Mouse (Mus musculus) embryonic facial prominence, embryonic 14.5 days (tissue): Measurements from ENCODE around the gene Gm42372. TPM values are rescaled to one million over a fixed set of nuclear protein-coding genes. Genes with fewer than 3 reads are reported as not detected.

Source experiments
- ATAC-seq: fragments of 200-750 bp; cut with Nextera tagmentation; 2 replicates; pipeline ENCODE4 v1.8.0; 2017; ENCODE audit warnings: low read depth, moderate number of reproducible peaks, moderate TSS enrichment
- DNase-seq: peaks from one replicate; pipeline ENCODE4 v3.0.0-alpha.2; 2015; ENCODE audit warnings: low spot score
- H3K27ac ChIP-seq: fragments of 300-500 bp; sonication (generic); replicated peaks from 2 replicates; pipeline ENCODE4 v1.5.1; 2014; ENCODE audit warnings: low read depth, mild to moderate bottlenecking, low read length, moderate library complexity
- H3K27me3 ChIP-seq: fragments of 300-500 bp; sonication (generic); replicated peaks from 2 replicates; pipeline ENCODE4 v1.6.1; 2014; ENCODE audit warnings: low read length; ENCODE audit not compliant: control insufficient read depth, insufficient read depth
- H3K36me3 ChIP-seq: fragments of 300-500 bp; sonication (generic); 2 replicates; pipeline ENCODE4 v1.6.1; 2014; ENCODE audit warnings: low read length, mixed read lengths; ENCODE audit not compliant: control insufficient read depth, insufficient read depth
- H3K4me1 ChIP-seq: fragments of 300-500 bp; sonication (generic); 2 replicates; pipeline ENCODE4 v1.6.1; 2014; ENCODE audit warnings: antibody characterized with exemption, low read length; ENCODE audit not compliant: control insufficient read depth, insufficient read depth
- H3K4me2 ChIP-seq: fragments of 300-500 bp; sonication (generic); 2 replicates; pipeline ENCODE4 v1.6.1; 2014; ENCODE audit warnings: low read depth, mild to moderate bottlenecking, low read length, moderate library complexity, mixed read lengths
- H3K4me3 ChIP-seq: fragments of 300-500 bp; sonication (generic); 2 replicates; pipeline ENCODE4 v1.5.1; 2014; ENCODE audit warnings: low read depth, mild to moderate bottlenecking, low read length
- H3K9ac ChIP-seq: fragments of 300-500 bp; sonication (generic); 2 replicates; pipeline ENCODE4 v1.6.1; 2014; ENCODE audit warnings: low read depth, mild to moderate bottlenecking, low read length, moderate library complexity, mixed read lengths
- H3K9me3 ChIP-seq: fragments of 300-500 bp; sonication (generic); 2 replicates; pipeline ENCODE4 v1.6.1; 2016; ENCODE audit warnings: low read length; ENCODE audit not compliant: control insufficient read depth
- WGBS: fragments of 180-500 bp; shearing (Covaris S2); extraction: QIAGEN DNeasy Blood & Tissue Kit; methylation state at CpG from one replicate; pipeline ENCODE4 v1.1.7; 2014; 5-methylcytosine and 5-hydroxymethylcytosine counted together
- polyA plus RNA-seq: library from polyadenylated mRNA; unstranded; fragments of >200 nt; fragmentation: Nextera tagmentation; extraction: Ambion mirVana; gene quantifications from 2 replicates; pipeline ENCODE4 v1.2.1, GENCODE M21; 2014

Gene Gm42372
- polyA plus RNA-seq, 1 experiment from 2014 or later = 0.38 TPM

DNA sequence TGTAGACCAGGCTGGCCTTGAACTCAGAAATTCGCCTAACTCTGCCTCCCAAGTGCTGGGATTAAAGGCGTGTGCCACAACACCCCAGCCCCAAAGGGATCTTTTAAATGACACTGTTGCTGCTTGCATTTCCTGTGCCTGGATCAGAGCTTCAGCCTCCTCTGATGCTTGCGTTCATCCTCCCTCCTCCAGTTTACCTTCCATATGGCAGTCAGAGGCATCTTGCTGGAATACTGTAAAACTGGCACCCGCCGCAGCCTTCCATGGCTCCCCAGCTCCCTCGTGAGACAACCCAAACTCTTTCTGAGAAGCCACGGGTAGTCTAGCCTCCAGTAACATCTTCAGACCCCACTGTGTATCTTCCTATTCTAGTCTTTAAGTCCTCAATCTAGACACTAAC, 46.0 kb downstream of the Gm42372 start:
- DNase-seq (no peak), ATAC-seq (no peak)
- WGBS = 71% methylated on average over 7 of the region's 7 CpGs

DNA sequence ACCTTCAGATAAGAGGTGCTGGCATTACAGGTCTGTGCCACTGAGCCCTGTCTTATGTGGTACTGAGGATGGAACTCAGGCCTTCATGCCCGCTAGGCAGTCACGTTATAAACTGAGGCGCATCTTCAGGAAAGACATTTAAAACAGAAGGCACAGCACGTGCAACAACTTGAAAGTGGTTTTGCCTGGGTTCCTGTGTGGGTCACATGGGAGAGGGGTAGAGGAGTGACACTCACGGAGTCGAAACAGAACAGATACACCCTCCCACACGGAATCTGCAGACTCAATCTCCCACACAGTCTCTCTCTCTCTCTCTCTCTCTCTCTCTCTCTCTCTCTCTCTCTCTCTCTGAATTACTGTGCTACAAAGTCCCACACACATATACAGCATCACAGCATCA, 47.4 kb downstream of the Gm42372 start:
- Histone ChIP-seq H3K27me3 (no peaks in the 10 kb centered on the region), H3K9ac (no peak overlapping the region), H3K4me1 (peaks cover 13% of the 10 kb centered on the region), H3K4me3 (no peak overlapping the region), H3K4me2 (no peak overlapping the region), H3K36me3 (peaks cover 43% of the 10 kb centered on the region), H3K9me3 (no peaks in the 10 kb centered on the region), H3K27ac (no peak overlapping the region)
- DNase-seq (no peak), ATAC-seq (no peak)
- 74% methylated on average over 7 of the region's 7 CpGs for WGBS

More for the DNA sequence above, 46.0 kb downstream of the Gm42372 start:
- H3K4me1 ChIP-seq = peaks cover 13% of the 10 kb centered on the region
- H3K9me3 ChIP-seq = no peaks in the 10 kb centered on the region
- H3K9ac ChIP-seq = no peak overlapping the region
- no peak overlapping the region for H3K27ac ChIP-seq
- H3K4me3 ChIP-seq = no peak overlapping the region
- H3K36me3 ChIP-seq = peaks cover 30% of the 10 kb centered on the region
- H3K27me3 ChIP-seq = no peaks in the 10 kb centered on the region
- H3K4me2 ChIP-seq = no peak overlapping the region

Other genes starting within 250 kb of the Gm42372 start
- 278 and 286 TPM in 2 replicates for gene Ap2s1, start 244.7 kb upstream of the Gm42372 start, polyA plus RNA-seq
- 26.5 and 27.5 TPM in 2 replicates for gene Slc1a5, start 201.7 kb upstream of the Gm42372 start, polyA plus RNA-seq
- 97.4 and 107 TPM in 2 replicates for gene Strn4, start 167.2 kb upstream of the Gm42372 start, polyA plus RNA-seq
- 28.2 and 28.6 TPM in 2 replicates for gene Fkrp, start 166.4 kb upstream of the Gm42372 start, polyA plus RNA-seq
- gene Prkd2, start 140.2 kb upstream of the Gm42372 start, polyA plus RNA-seq = 14.4 and 16.5 TPM in 2 replicates
- gene Dact3, start 107.8 kb upstream of the Gm42372 start, polyA plus RNA-seq = 7.2 and 7.6 TPM in 2 replicates
- 27.0 and 29.1 TPM in 2 replicates for gene Gng8, start 91.3 kb upstream of the Gm42372 start, polyA plus RNA-seq
- 1.8 and 1.9 TPM in 2 replicates for gene Ptgir, start 76.6 kb upstream of the Gm42372 start, polyA plus RNA-seq
- 164 and 189 TPM in 2 replicates for gene Calm3, start 59.0 kb upstream of the Gm42372 start, polyA plus RNA-seq
- gene Pnmal2, start 38.4 kb upstream of the Gm42372 start, polyA plus RNA-seq = 20.9 and 21.9 TPM in 2 replicates
- 2.1 and 2.3 TPM in 2 replicates for gene Pnmal1, start 23.4 kb upstream of the Gm42372 start, polyA plus RNA-seq
- gene Ccdc8, start 9.6 kb downstream of the Gm42372 start, polyA plus RNA-seq = 24.7 and 26.0 TPM in 2 replicates
- gene Ppp5c, start 44.8 kb downstream of the Gm42372 start, polyA plus RNA-seq = 99.0 and 107 TPM in 2 replicates
- 26.1 and 34.8 TPM in 2 replicates for gene Hif3a, start 79.3 kb downstream of the Gm42372 start, polyA plus RNA-seq
- gene Psg16, start 91.0 kb downstream of the Gm42372 start, polyA plus RNA-seq = 0.11 and 0.16 TPM in 2 replicates
- 0.08 TPM in 1 of 2 replicates, not detected in the other for gene Ceacam3, start 167.2 kb downstream of the Gm42372 start, polyA plus RNA-seq
- not detected in 2 replicates for gene Psg29, start 220.4 kb downstream of the Gm42372 start, polyA plus RNA-seq